Mouse (Mus musculus) forebrain, embryonic 10.5 days (tissue): ENCODE measurements around the gene Vars. TPM values are rescaled to one million over a fixed set of nuclear protein-coding genes. Genes with fewer than 3 reads are reported as not detected.
"Not testable (repeated sequence)": the region's sequence is repeated elsewhere in the genome, so short reads cannot be mapped to it uniquely, and the experiment has no call there.

Experiments
- DNase-seq: peaks from one replicate; pipeline ENCODE4 v3.0.0-alpha.2; 2017; ENCODE audit warnings: low spot score; ENCODE audit errors: extremely low spot score
- H3K27ac ChIP-seq: fragments of 300-500 bp; sonication (generic); 2 replicates; pipeline ENCODE4 v1.5.1; 2016; ENCODE audit warnings: mild to moderate bottlenecking
- H3K27me3 ChIP-seq: fragments of 300-500 bp; sonication (generic); 2 replicates; pipeline ENCODE4 v1.6.1; 2016; ENCODE audit warnings: mild to moderate bottlenecking; ENCODE audit not compliant: poor library complexity, severe bottlenecking
- H3K36me3 ChIP-seq: fragments of 300-500 bp; sonication (generic); replicated peaks from 2 replicates; pipeline ENCODE4 v1.6.1; 2016; ENCODE audit warnings: mild to moderate bottlenecking, moderate library complexity
- H3K4me1 ChIP-seq: fragments of 300-500 bp; sonication (generic); 2 replicates; pipeline ENCODE4 v1.6.1; 2016
- H3K4me3 ChIP-seq: fragments of 300-500 bp; sonication (generic); 2 replicates; pipeline ENCODE4 v1.5.1; 2016; ENCODE audit warnings: mild to moderate bottlenecking, moderate library complexity
- H3K9me3 ChIP-seq: fragments of 300-500 bp; sonication (generic); 2 replicates; pipeline ENCODE4 v1.6.1; 2016; ENCODE audit warnings: mild to moderate bottlenecking, moderate library complexity
- WGBS: fragments of 180-500 bp; shearing (Covaris S2); methylation state at CpG from one replicate; pipeline ENCODE4 v1.1.7; 2016; 5-methylcytosine and 5-hydroxymethylcytosine counted together
- polyA plus RNA-seq: library from polyadenylated mRNA; unstranded; fragments of >200 nt; fragmentation: Nextera tagmentation; extraction: Ambion mirVana; gene quantifications from 2 replicates; pipeline ENCODE4 v1.2.1, GENCODE M21; 2016

The Vars gene
- polyA plus RNA-seq, 1 experiment from 2014 or later: 229 TPM

DNA sequence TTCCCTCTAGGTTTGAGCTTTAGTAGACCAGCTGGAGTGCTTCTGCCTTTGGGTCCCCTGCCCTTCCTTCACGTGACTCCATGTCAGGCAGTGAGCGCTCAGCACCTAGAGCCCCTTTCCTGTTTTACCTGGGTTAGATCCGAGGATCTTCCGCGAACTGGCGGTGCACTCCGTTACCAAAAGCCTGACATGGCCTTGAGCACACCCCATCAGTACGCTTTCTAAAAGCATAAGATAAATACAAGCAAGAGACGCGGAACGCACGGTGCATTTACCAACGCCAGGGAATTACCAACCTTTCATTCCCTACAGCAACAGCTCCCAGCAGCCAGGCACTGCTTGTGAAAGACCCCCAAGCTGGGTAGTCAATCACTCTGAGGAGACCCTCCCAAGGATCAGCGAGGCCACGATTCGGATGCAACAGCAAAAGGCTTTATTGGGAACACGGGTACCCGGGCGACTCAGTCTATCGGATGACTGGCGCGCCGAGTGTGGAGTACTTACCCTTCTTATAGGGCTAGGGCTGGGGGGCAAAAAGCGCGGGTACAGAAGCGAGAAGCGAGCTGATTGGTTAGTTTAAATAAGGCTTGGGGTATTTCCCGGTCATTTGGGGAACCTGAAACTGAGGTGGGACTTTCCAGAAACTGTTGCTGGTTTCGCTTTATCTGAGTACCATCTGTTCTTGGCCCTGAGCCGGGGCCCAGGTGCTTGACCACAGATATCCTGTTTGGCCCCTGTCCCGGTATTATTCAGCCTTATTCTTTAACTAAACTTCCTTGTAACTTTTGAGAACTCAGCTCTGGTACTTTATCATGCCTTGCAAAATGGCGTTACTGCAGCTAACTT, 693 bp upstream of the Vars start:
- peak; percentile 53 for DNase-seq
- WGBS: 31% methylated on average over 30 of the region's 32 CpGs
- Histone ChIP-seq H3K27ac (peak overlapping the region; percentile 94), H3K4me3 (peak overlapping the region; percentile 74), H3K36me3 (peaks cover 67% of the 10 kb centered on the region), H3K4me1 (peaks cover 67% of the 10 kb centered on the region)
- H3K27me3 ChIP-seq, H3K9me3 ChIP-seq: not testable (repeated sequence)

DNA sequence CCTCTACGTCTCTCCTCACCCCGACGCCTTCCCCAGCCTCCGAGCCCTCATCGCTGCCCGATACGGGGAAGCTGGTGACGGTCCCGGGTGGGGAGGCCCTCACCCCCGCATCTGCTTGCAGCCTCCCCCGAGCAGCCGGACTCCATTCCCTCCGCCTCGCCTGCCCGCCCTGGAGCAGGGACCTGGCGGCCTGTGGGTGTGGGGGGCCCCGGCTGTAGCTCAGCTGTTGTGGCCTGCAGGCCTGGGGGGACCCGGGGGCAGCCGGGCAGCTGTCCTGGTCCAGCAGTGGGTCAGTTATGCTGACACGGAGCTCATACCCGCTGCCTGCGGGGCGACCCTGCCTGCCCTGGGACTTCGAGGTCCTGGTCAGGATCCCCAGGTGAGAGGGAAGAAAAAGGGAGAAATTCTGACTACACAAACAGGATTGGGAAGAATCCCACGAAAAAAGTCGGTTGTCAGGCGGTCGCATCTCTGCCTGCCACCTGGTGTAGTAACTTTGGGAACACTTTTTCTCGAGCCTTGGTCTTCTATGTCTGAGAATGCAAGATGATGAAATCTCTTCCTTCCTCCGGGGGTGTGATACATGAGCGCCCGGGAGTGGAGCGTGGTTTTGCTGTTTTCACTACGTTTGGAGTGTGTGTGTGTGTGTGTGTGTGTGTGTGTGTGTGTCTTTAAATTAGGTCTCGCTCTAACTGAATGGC, 815 bp downstream of the Vars start:
- no peak for DNase-seq
- H3K36me3 ChIP-seq: peaks cover 70% of the 10 kb centered on the region
- H3K4me3 ChIP-seq: peak overlapping the region; percentile 74
- no peaks in the 10 kb centered on the region for H3K27me3 ChIP-seq
- H3K4me1 ChIP-seq: peaks cover 65% of the 10 kb centered on the region
- peak overlapping the region; percentile 94 for H3K27ac ChIP-seq
- 1% methylated on average over 35 of the region's 35 CpGs for WGBS
- H3K9me3 ChIP-seq: 0 out of 2 replicates have a peak, but pooled peaks cover 2% of the 10 kb centered on the region

DNA sequence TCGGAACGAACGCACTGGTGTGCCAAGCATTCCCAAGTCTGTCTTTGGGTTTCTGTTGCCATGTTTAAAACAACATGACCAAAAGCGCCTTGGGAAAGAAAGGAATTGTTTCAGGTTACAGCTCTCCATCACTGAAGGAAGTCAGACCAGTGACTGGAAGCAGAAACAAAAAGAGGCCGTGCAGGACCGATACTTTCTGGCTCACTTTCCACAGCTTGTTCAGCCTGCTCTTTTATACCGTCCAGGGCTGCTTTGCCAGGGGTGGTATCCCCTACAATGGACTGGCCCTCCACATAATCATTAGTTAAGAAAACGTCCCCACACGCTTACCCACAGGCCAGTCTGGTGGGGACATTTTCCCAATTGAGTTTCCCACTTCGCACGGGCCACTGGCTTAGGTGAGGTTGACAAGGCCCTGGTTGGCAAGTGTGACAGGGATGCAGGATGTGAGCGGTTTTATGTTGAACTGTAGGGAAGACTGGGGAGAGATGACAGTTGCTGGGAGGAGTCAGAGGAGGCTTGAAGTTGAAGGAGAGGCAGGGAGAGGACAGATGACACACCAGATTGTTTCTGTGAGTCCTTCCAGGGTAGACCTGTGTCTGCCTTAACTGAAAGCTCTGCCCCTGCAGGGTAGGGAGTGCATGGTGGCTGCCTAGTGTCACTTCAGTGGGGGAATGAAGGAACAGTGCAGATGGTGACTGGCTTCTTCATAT, 1.5 kb downstream of the Vars start:
- Histone ChIP-seq H3K27ac (peak overlapping the region; percentile 94), H3K9me3 (0 out of 2 replicates have a peak, but pooled peaks cover 3% of the 10 kb centered on the region), H3K4me3 (peak overlapping the region; percentile 74), H3K4me1 (peaks cover 58% of the 10 kb centered on the region), H3K36me3 (peaks cover 70% of the 10 kb centered on the region), H3K27me3 (no peaks in the 10 kb centered on the region)
- 21% methylated on average over 12 of the region's 12 CpGs for WGBS
- no peak for DNase-seq

DNA sequence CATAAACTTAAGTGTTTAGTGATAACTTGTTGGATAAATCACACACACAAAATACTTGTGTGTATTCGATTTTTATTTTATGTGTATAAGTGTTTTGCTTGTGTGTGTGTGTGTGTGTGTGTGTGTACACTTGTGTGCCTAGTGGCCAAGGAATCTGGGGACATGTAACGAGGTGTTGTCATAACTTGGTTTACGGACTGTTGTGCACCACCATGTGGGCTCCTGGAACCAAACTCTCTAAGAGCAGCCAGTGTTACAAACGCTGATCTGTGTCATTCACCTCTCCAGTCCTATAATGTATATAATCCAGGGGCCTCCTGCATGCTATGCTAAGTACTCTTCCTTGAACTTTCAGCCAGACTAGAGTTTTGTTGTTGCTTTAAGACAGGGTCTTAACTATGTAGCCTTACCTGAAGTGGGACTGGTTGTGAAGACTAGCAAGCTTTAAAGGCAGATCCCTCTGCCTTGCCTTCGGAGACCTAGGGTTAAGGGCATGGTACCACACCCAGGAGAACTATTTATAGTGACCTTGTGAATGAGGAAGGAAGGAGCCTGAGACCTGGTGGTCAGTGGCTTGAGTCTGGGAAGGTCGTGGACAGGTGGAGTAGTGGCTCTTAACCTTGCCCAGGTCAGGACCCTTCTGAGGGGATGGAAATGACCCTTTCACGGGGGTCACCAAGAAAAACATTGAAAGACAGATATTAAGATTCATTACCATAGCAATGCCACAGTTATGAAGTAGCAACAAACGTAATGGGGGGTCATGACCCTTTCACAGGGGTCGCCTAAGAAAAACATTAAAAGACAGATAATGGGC, 2.4 kb downstream of the Vars start:
- peaks cover 50% of the 10 kb centered on the region for H3K4me1 ChIP-seq
- no peaks in the 10 kb centered on the region for H3K27me3 ChIP-seq
- 82% methylated on average over 9 of the region's 9 CpGs for WGBS
- peak overlapping the region; percentile 74 for H3K4me3 ChIP-seq
- H3K27ac ChIP-seq: no peak overlapping the region
- DNase-seq: no peak
- peaks cover 70% of the 10 kb centered on the region for H3K36me3 ChIP-seq
- 0 out of 2 replicates have a peak, but pooled peaks cover 3% of the 10 kb centered on the region for H3K9me3 ChIP-seq

DNA sequence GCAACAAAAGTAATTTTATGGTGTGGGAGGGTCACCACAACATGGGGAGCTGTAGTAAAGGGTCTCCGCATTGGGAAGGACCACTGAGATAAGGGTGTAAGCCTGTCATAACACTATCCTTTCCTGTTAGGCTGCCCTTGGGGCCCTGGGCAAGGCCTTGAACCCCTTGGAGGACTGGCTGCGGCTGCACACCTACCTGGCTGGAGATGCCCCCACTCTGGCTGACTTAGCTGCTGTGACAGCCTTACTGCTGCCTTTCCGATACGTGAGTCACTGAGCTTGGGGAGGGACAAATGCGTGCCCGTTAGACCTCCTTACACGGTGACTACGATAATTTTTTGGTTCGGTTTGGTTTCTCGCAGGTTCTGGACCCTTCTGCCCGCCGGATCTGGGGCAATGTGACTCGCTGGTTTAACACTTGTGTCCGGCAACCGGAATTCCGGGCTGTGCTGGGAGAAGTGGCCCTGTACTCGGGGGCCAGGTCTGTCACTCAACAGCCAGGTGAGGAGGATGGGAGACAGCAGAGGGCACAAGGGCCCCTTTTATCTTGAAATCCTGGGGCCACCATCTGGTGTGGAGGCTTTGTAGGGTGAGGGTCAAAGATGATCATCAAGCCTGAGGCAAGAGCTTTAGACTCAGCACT, 3.4 kb downstream of the Vars start:
- no peaks in the 10 kb centered on the region for H3K27me3 ChIP-seq
- H3K36me3 ChIP-seq: peaks cover 70% of the 10 kb centered on the region
- H3K9me3 ChIP-seq: 0 out of 2 replicates have a peak, but pooled peaks cover 3% of the 10 kb centered on the region
- H3K4me3 ChIP-seq: no peak overlapping the region; the same call in 1 of the 2 replicates
- WGBS: 96% methylated on average over 17 of the region's 17 CpGs
- peaks cover 41% of the 10 kb centered on the region for H3K4me1 ChIP-seq
- DNase-seq: no peak
- no peak overlapping the region for H3K27ac ChIP-seq

DNA sequence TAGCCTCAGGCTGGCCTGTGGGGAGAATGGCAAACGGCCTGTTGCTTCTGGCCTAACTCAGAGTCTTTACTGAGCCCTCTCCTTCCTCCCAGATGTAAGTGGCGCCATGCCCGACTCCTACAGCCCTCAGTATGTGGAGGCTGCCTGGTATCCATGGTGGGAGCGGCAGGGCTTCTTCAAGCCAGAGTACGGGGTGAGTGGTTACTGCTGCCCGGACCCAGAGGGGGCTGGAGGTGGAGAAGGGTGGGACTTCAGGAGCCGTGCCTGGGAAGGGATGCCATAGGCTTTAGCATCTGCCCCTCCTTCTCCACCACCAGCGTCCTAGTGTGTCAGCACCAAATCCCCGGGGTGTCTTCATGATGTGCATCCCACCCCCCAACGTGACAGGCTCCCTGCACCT, 4.4 kb downstream of the Vars start:
- Histone ChIP-seq H3K36me3 (peaks cover 78% of the 10 kb centered on the region), H3K9me3 (0 out of 2 replicates have a peak, but pooled peaks cover 3% of the 10 kb centered on the region), H3K4me3 (no peak overlapping the region; the same call in 1 of the 2 replicates), H3K27me3 (no peaks in the 10 kb centered on the region), H3K27ac (no peak overlapping the region), H3K4me1 (peaks cover 31% of the 10 kb centered on the region)
- WGBS: 93% methylated on average over 10 of the region's 10 CpGs
- DNase-seq: no peak

DNA sequence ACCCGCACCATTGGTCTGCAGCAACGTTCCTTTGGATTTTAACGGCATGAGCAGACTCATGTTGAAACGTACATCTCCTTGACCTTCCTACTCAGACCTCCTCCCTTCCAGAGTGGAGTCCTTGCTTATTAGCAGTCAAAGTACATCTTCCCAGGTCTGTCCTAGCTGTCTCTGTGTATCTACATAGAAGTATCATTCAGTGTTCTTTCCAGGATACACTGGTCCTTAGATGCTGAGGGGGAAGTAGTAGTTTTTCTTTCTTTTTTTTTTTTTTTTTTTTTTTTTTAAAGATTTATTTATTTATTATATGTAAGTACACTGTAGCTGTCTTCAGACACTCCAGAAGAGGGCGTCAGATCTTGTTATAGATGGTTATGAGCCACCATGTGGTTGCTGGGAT, 5.1 kb downstream of the Vars start:
- not testable (repeated sequence) for DNase-seq, H3K4me3 ChIP-seq, H3K27ac ChIP-seq, H3K9me3 ChIP-seq, H3K27me3 ChIP-seq
- peaks cover 85% of the 10 kb centered on the region for H3K36me3 ChIP-seq
- H3K4me1 ChIP-seq: peaks cover 26% of the 10 kb centered on the region
- WGBS: 98% methylated on average over 4 of the region's 5 CpGs

DNA sequence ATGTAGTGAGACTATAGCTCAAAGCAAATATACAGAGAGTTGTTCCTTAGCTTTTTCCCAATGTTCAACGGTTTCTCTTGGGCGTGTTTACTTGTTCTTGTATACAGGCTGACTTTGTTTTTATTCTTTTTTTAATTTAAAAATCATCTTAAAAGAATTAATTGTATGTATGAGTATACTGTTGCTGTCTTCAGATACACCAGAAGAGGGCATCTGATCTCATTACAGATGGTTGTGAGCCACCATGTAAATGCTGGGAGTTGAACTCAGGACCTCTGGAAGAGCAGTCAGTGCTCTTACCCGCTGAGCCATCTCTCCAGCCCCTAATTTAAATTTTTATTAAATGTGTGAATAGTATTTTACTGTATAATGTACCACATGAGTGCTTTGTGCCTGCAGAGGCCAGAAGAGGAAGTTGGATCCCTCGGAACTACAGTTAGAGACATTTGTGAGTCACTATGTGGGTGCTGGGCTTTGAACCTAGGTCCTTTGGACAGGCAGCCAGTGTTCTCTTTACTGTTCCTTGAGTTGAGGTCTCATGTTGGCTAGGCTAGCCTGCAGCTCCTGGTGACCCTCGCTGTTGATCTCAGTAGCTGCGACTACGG, 6.7 kb downstream of the Vars start:
- 0 out of 2 replicates have a peak, but pooled peaks cover 3% of the 10 kb centered on the region for H3K9me3 ChIP-seq
- no peak overlapping the region for H3K27ac ChIP-seq
- WGBS: 94% methylated on average over 7 of the region's 7 CpGs
- H3K27me3 ChIP-seq: no peaks in the 10 kb centered on the region
- peaks cover 12% of the 10 kb centered on the region for H3K4me1 ChIP-seq
- peaks cover 98% of the 10 kb centered on the region for H3K36me3 ChIP-seq
- no peak for DNase-seq
- no peak overlapping the region for H3K4me3 ChIP-seq

DNA sequence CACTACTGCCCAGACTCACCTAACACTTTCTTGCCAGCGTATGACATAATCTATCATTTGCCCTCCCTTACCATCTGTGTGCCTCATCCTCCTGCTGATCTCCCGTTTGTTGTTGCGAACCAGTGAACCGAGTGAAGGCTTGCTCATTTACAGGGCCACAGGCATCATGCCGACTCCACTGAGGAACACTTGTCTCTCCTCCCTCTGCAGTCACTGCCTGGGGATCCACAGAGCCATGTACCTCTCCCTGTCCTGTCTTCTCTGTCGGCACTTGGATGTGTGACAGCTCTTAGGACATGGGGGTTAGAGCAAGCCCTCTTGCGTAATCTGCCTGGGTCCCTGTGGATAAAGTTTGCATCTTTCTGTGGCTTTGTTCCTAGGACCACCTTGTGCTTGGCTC, 8.8 kb downstream of the Vars start:
- no peak for DNase-seq
- no peaks in the 10 kb centered on the region for H3K4me1 ChIP-seq
- no peak overlapping the region; the same call in 1 of the 2 replicates for H3K4me3 ChIP-seq
- H3K27ac ChIP-seq: no peak overlapping the region
- no peaks in the 10 kb centered on the region for H3K27me3 ChIP-seq
- H3K36me3 ChIP-seq: peaks cover 100% of the 10 kb centered on the region
- 87% methylated on average over 7 of the region's 7 CpGs for WGBS
- 0 out of 2 replicates have a peak, but pooled peaks cover 3% of the 10 kb centered on the region for H3K9me3 ChIP-seq

DNA sequence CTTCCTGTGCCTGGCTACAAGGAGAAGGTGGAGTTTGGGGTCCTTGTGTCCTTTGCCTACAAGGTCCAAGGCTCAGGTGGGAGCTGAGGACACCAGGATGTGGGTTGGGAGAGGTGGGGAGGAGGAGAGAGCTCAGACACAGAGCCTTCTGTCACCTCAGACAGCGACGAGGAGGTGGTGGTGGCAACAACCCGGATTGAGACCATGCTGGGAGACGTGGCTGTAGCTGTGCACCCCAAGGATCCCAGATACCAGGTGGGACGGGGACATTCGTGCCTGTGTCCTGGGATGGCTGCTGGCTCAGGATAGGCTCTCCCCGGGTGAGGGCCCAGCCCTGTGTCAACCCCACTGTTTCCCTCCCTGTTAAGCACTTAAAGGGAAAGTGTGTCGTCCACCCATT, 10.7 kb downstream of the Vars start:
- Histone ChIP-seq H3K27me3 (no peaks in the 10 kb centered on the region), H3K27ac (no peak overlapping the region), H3K36me3 (peaks cover 100% of the 10 kb centered on the region), H3K4me1 (no peaks in the 10 kb centered on the region), H3K4me3 (no peak overlapping the region), H3K9me3 (0 out of 2 replicates have a peak, but pooled peaks cover 2% of the 10 kb centered on the region)
- no peak for DNase-seq
- 94% methylated on average over 8 of the region's 8 CpGs for WGBS

DNA sequence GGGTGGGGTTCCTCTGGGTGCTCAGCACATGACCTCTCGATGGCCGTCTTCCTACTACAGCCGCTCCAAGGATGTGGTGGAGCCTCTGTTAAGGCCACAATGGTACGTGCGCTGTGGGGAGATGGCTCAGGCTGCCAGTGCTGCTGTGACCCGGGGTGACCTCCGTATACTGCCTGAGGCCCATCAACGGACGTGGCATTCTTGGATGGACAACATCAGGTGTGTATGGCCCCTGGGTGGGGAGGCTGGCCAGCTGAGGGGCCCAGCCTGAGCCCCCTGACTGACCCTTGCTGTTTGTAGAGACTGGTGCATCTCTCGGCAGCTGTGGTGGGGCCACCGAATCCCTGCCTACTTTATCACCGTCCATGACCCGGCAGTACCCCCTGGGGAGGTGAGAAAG, 11.6 kb downstream of the Vars start:
- H3K27ac ChIP-seq: no peak overlapping the region
- no peak overlapping the region for H3K4me3 ChIP-seq
- no peaks in the 10 kb centered on the region for H3K27me3 ChIP-seq
- DNase-seq: no peak
- no peaks in the 10 kb centered on the region for H3K9me3 ChIP-seq
- H3K36me3 ChIP-seq: peaks cover 100% of the 10 kb centered on the region
- WGBS: 87% methylated on average over 13 of the region's 13 CpGs
- H3K4me1 ChIP-seq: no peaks in the 10 kb centered on the region
